ENCODE assay signal across 26 mouse cellular contexts in genomic region chr1:105790103-105790502, GRCm38 (mm10). TPM values are rescaled to one million over a fixed set of nuclear protein-coding genes. Genes with fewer than 3 reads are reported as not detected.
DNase-seq lines count a peak whose midpoint lies in the region; ATAC-seq lines count a peak whose summit lies in the region.
"Had no signal": no experiment of that assay in that cellular context is flagged by ENCODE, and none has a peak within 500 bp of the region (broad histone marks: within the 10 kb centered on the region; RNA-seq: fewer than 3 reads in every experiment).

No protein-coding gene starts in this region.

- H3K36me3 ChIP-seq in liver, embryonic 11.5 days (ENCODE audit: control insufficient read depth, insufficient read depth, low read length): no peaks in the 10 kb centered on the region
- H3K36me3 ChIP-seq in liver, embryonic 12.5 days: no peaks in the 10 kb centered on the region
- H3K36me3 ChIP-seq in megakaryocyte, embryonic 14.5 days (replicated peaks; ENCODE audit: low read length): no peaks in the 10 kb centered on the region
- H3K36me3 ChIP-seq in forebrain, embryonic 13.5 days (ENCODE audit: poor library complexity, severe bottlenecking): no peaks in the 10 kb centered on the region
- H3K36me3 ChIP-seq: forebrain, embryonic 10.5 days; heart, embryonic 10.5 days; hindbrain, embryonic 15.5 days; liver, embryonic 13.5 days; lung, embryonic 15.5 days; midbrain, embryonic 13.5 days had no signal

- H3K27ac ChIP-seq in liver, embryonic 11.5 days (ENCODE audit: low read depth, low read length): no peak overlapping the region
- H3K27ac ChIP-seq in liver, embryonic 12.5 days: no peak overlapping the region
- no peak overlapping the region for H3K27ac ChIP-seq in forebrain, embryonic 13.5 days
- H3K27ac ChIP-seq: forebrain, embryonic 10.5 days; gastrocnemius, adult 2 months; heart, embryonic 10.5 days; hindbrain, embryonic 15.5 days; layer of hippocampus, adult 2 months; liver, embryonic 13.5 days; lung, embryonic 15.5 days; midbrain, embryonic 13.5 days; stomach, postnatal 0 days had no signal

- no peaks in the 10 kb centered on the region for H3K9me3 ChIP-seq in liver, embryonic 11.5 days (ENCODE audit: control insufficient read depth, low read length)
- H3K9me3 ChIP-seq in liver, embryonic 12.5 days (replicated peaks): no peaks in the 10 kb centered on the region
- H3K9me3 ChIP-seq in megakaryocyte, embryonic 14.5 days: peaks cover 1% of the 10 kb centered on the region
- no peaks in the 10 kb centered on the region for H3K9me3 ChIP-seq in forebrain, embryonic 13.5 days (replicated peaks)
- H3K9me3 ChIP-seq: forebrain, embryonic 10.5 days; heart, embryonic 10.5 days; hindbrain, embryonic 15.5 days; liver, embryonic 13.5 days; lung, embryonic 15.5 days; midbrain, embryonic 13.5 days had no signal

- no peak overlapping the region for H3K4me3 ChIP-seq in liver, embryonic 11.5 days (ENCODE audit: low read depth, low read length)
- H3K4me3 ChIP-seq in liver, embryonic 12.5 days: no peak overlapping the region
- peak overlapping the region; percentile 62 for H3K4me3 ChIP-seq in megakaryocyte, embryonic 14.5 days (replicated peaks)
- no peak overlapping the region for H3K4me3 ChIP-seq in forebrain, embryonic 13.5 days
- H3K4me3 ChIP-seq: forebrain, embryonic 10.5 days; gastrocnemius, adult 2 months; heart, embryonic 10.5 days; hindbrain, embryonic 15.5 days; layer of hippocampus, adult 2 months; liver, embryonic 13.5 days; lung, embryonic 15.5 days; midbrain, embryonic 13.5 days had no signal

- no peak overlapping the region for H3K9ac ChIP-seq in liver, embryonic 11.5 days (ENCODE audit: low read depth, low read length)
- H3K9ac ChIP-seq in liver, embryonic 12.5 days: no peak overlapping the region
- no peak overlapping the region for H3K9ac ChIP-seq in forebrain, embryonic 13.5 days
- H3K9ac ChIP-seq: hindbrain, embryonic 15.5 days; liver, embryonic 13.5 days; lung, embryonic 15.5 days; midbrain, embryonic 13.5 days had no signal

- H3K4me2 ChIP-seq in liver, embryonic 11.5 days: no peak overlapping the region
- H3K4me2 ChIP-seq in liver, embryonic 12.5 days: no peak overlapping the region
- H3K4me2 ChIP-seq in forebrain, embryonic 13.5 days: no peak overlapping the region
- H3K4me2 ChIP-seq: hindbrain, embryonic 15.5 days; liver, embryonic 13.5 days; lung, embryonic 15.5 days; midbrain, embryonic 13.5 days had no signal

- 72% methylated on average over 3 of the region's 3 CpGs for WGBS in liver, embryonic 11.5 days
- WGBS in liver, embryonic 12.5 days (ENCODE audit: insufficient replicate concordance): 58% methylated on average over 3 of the region's 3 CpGs
- WGBS in forebrain, embryonic 13.5 days: 94% methylated on average over 3 of the region's 3 CpGs

- intact Hi-C loops in left cerebral cortex, postnatal 36 days (cut with DNase I): no loop called here

- ATAC-seq in liver, embryonic 11.5 days (replicated peaks; ENCODE audit: low FRiP score): 0 out of 2 replicates have a peak, but pooled peaks have one; percentile 10
- ATAC-seq in liver, embryonic 12.5 days: no peak
- ATAC-seq in common myeloid progenitor, adult 5-6 weeks (replicated peaks; ENCODE audit: low read depth, poor library complexity, severe bottlenecking): peak; percentile 34; the same call in 1 of the 2 replicates
- no peak for ATAC-seq in forebrain, embryonic 13.5 days
- ATAC-seq: activated CD4-positive, CD25-positive, alpha-beta regulatory T cell, adult 4 months; midbrain, embryonic 13.5 days had no signal

- no peaks in the 10 kb centered on the region for H3K27me3 ChIP-seq in liver, embryonic 11.5 days (replicated peaks; ENCODE audit: control insufficient read depth, insufficient read depth, low read length)
- H3K27me3 ChIP-seq in liver, embryonic 12.5 days (replicated peaks): peaks cover 2% of the 10 kb centered on the region; the same call in 1 of the 2 replicates
- H3K27me3 ChIP-seq in megakaryocyte, embryonic 14.5 days (replicated peaks): peaks cover 7% of the 10 kb centered on the region
- no peaks in the 10 kb centered on the region for H3K27me3 ChIP-seq in forebrain, embryonic 13.5 days
- H3K27me3 ChIP-seq: hindbrain, embryonic 15.5 days; liver, embryonic 13.5 days; lung, embryonic 15.5 days; midbrain, embryonic 13.5 days had no signal

- H3K4me1 ChIP-seq in liver, embryonic 11.5 days (replicated peaks; ENCODE audit: control insufficient read depth, insufficient read depth, low read length): no peaks in the 10 kb centered on the region
- no peaks in the 10 kb centered on the region for H3K4me1 ChIP-seq in liver, embryonic 12.5 days
- peaks cover 5% of the 10 kb centered on the region for H3K4me1 ChIP-seq in megakaryocyte, embryonic 14.5 days
- no peaks in the 10 kb centered on the region for H3K4me1 ChIP-seq in forebrain, embryonic 13.5 days
- H3K4me1 ChIP-seq: forebrain, embryonic 10.5 days; hindbrain, embryonic 15.5 days; liver, embryonic 13.5 days; midbrain, embryonic 13.5 days had no signal

- peak; percentile 23 to 44 for DNase-seq in adrenal gland, adult (ENCODE audit: inconsistent age in 2 of 2, low spot score in 1 of 2)
- DNase-seq in adrenal gland, adult 8-10 months: no peak
- no peak for DNase-seq in liver, embryonic 11.5 days (ENCODE audit: low spot score)
- no peak for DNase-seq in left cerebral cortex, postnatal 36 days (ENCODE audit: low spot score in 2 of 2)
- DNase-seq: adrenal gland, postnatal 25 days; cerebellum, adult 11 months; cerebellum, adult 9-11 months; gastrocnemius, adult 2 months; kidney, adult 9 months; kidney, postnatal 25 days; layer of hippocampus, postnatal 36 days; liver, embryonic 13.5 days; lung, postnatal 4 days; right cerebral cortex, postnatal 14 days had no signal

RNA-seq across cellular contexts. Expression of gene Tnfrsf11a, which starts 9.6 kb away (rescaled TPM):
- 1 to 10 TPM; 2.8 to 7.9 (median 5.4) TPM for total RNA-seq in adrenal gland, adult 8-10 months (2022)
- 0.51 and 0.69 TPM in 2 replicates for polyA plus RNA-seq in liver, embryonic 11.5 days (2014; fragmentation: Nextera tagmentation; extraction: Ambion mirVana)
- polyA plus RNA-seq in liver, embryonic 12.5 days (2016; fragmentation: Nextera tagmentation; extraction: Ambion mirVana): 0.47 and 0.63 TPM in 2 replicates
- 0.32 TPM in 1 of 2 replicates, not detected in the other for total RNA-seq in common myeloid progenitor, adult 5-6 weeks (2017)
- 0.21 TPM in 1 of 2 replicates, not detected in the other for polyA plus RNA-seq in megakaryocyte, embryonic 14.5 days (2012; ENCODE audit: insufficient read depth, low replicate concordance)
- 0.11 and 0.46 TPM in 2 replicates for polyA plus RNA-seq in forebrain, embryonic 13.5 days (2015; fragmentation: Nextera tagmentation; extraction: Ambion mirVana)
- total RNA-seq in left cerebral cortex, postnatal 36 days (2021): 1 to 10 TPM; 7.9 to 8.7 TPM

Comparison
In these comparisons a context has a peak if more than half of its experiments do, and no peak if none do; other contexts are left out.
1. DNase-seq: peak in adrenal gland, adult (2 of 2); none in adrenal gland, adult 8-10 months (single experiment), liver, embryonic 11.5 days (single experiment) and left cerebral cortex, postnatal 36 days (0 of 2).
2. ATAC-seq: peak in liver, embryonic 11.5 days (single experiment) and common myeloid progenitor, adult 5-6 weeks (single experiment); none in liver, embryonic 12.5 days (single experiment) and forebrain, embryonic 13.5 days (single experiment).